Mouse (Mus musculus) hindbrain, embryonic 12.5 days (tissue): ENCODE results near the gene Fxyd6. TPM values are rescaled to one million over a fixed set of nuclear protein-coding genes. Genes with fewer than 3 reads are reported as not detected.
A peak's percentile ranks its signal among the peaks of the same experiment; 100 is the strongest.

ENCODE experiments used
- ATAC-seq: fragments of 200-750 bp; cut with Nextera tagmentation; 2 replicates; pipeline ENCODE4 v1.8.0; 2017; ENCODE audit warnings: moderate TSS enrichment; ENCODE audit not compliant: low FRiP score
- H3K27ac ChIP-seq: fragments of 300-500 bp; sonication (generic); 2 replicates; pipeline ENCODE4 v1.5.1; 2016; ENCODE audit warnings: mild to moderate bottlenecking
- H3K27me3 ChIP-seq: fragments of 300-500 bp; sonication (generic); 2 replicates; pipeline ENCODE4 v1.6.1; 2016; ENCODE audit warnings: mild to moderate bottlenecking
- H3K36me3 ChIP-seq: fragments of 300-500 bp; sonication (generic); 2 replicates; pipeline ENCODE4 v1.6.1; 2016; ENCODE audit warnings: mild to moderate bottlenecking
- H3K4me1 ChIP-seq: fragments of 300-500 bp; sonication (generic); 2 replicates; pipeline ENCODE4 v1.6.1; 2016
- H3K4me2 ChIP-seq: fragments of 300-500 bp; sonication (generic); replicated peaks from 2 replicates; pipeline ENCODE4 v1.6.1; 2016; ENCODE audit warnings: mild to moderate bottlenecking
- H3K4me3 ChIP-seq: fragments of 300-500 bp; sonication (generic); 2 replicates; pipeline ENCODE4 v1.5.1; 2016; ENCODE audit warnings: mild to moderate bottlenecking
- H3K9ac ChIP-seq: fragments of 300-500 bp; sonication (generic); 2 replicates; pipeline ENCODE4 v1.6.1; 2016; ENCODE audit warnings: mild to moderate bottlenecking, moderate library complexity
- H3K9me3 ChIP-seq: fragments of 300-500 bp; sonication (generic); replicated peaks from 2 replicates; pipeline ENCODE4 v1.6.1; 2016; ENCODE audit warnings: mild to moderate bottlenecking
- WGBS: fragments of 180-500 bp; shearing (Covaris S2); methylation state at CpG from one replicate; pipeline ENCODE4 v1.1.7; 2016; 5-methylcytosine and 5-hydroxymethylcytosine counted together
- polyA plus RNA-seq: library from polyadenylated mRNA; unstranded; fragments of >200 nt; fragmentation: Nextera tagmentation; extraction: Ambion mirVana; gene quantifications from 2 replicates; pipeline ENCODE4 v1.2.1, GENCODE M21; 2016

Gene Fxyd6
- polyA plus RNA-seq, 1 experiment from 2014 or later = 196 TPM

DNA sequence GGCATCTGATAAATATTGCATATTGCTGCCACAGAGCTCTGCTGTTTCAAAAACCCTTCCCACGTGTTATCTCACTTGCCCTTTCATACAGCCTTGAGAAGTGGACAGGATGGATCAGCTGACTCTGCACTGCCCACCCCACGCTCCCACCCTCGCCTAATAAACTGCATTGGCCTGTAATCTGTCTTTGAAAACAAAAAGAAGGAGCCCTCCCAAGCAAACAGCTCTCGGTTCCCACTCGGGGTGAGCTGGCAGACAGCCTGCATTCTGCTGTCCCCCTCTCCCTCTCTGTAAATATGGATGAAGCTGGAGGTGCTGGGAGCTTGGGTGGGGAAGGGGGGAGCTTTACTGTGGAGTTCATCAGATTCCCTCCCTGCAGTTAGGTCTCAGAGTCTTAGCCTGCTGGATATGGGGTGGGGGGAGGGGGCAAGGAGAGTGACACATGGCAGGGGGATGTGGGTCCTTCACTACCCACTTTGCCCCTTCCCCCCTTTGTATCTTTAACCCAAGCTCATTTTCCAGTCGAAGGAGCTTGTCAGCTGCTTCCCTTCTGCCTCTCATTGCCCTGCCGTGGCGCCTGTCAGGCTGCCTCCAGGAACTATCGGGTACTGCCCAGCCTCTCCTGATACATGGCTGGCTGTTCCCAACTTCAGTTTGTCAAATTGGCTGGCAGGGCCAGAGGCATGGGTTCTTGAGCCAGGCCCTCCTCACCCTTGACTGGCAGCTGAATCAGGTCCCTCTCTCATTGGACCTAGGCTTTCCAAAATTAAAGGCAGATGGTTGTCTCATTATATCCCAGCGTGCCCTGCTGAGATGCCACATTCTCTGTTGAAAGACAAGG, 10.6 kb downstream of the Fxyd6 start:
- no peak overlapping the region for H3K4me2 ChIP-seq
- no peaks in the 10 kb centered on the region for H3K27me3 ChIP-seq
- peaks cover 33% of the 10 kb centered on the region for H3K4me1 ChIP-seq
- 40% methylated on average over 10 of the region's 10 CpGs for WGBS
- H3K4me3 ChIP-seq = no peak overlapping the region
- H3K9me3 ChIP-seq = no peaks in the 10 kb centered on the region
- ATAC-seq = peak; percentile 70
- H3K27ac ChIP-seq = peak overlapping the region; percentile 75
- peaks cover 8% of the 10 kb centered on the region for H3K36me3 ChIP-seq
- no peak overlapping the region for H3K9ac ChIP-seq

DNA sequence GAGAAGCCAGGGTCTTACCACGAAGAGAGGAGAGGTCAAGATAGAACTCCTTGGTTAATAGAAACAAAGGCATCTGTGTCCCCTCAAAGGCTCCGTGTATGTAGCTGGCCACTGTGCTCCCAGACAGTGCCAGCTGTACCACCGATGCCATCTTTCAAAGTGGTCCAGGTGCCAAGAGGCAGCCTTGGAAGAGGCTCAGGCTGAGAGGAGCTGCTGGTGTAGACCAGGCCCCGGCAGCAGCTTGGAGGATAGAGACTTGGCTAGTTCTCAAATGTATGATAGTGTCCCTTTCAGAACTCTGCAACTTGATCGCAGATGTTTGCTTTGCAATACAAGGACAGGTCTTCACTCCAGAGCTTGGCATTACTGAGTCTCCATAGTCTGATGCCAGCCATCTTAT, 12.4 kb downstream of the Fxyd6 start:
- Histone ChIP-seq H3K27me3 (no peaks in the 10 kb centered on the region), H3K27ac (no peak overlapping the region), H3K36me3 (0 out of 2 replicates have a peak, but pooled peaks cover 3% of the 10 kb centered on the region), H3K4me1 (peaks cover 31% of the 10 kb centered on the region), H3K4me3 (no peak overlapping the region), H3K4me2 (no peak overlapping the region), H3K9me3 (no peaks in the 10 kb centered on the region), H3K9ac (no peak overlapping the region)
- ATAC-seq = no peak
- 80% methylated on average over 5 of the region's 5 CpGs for WGBS

DNA sequence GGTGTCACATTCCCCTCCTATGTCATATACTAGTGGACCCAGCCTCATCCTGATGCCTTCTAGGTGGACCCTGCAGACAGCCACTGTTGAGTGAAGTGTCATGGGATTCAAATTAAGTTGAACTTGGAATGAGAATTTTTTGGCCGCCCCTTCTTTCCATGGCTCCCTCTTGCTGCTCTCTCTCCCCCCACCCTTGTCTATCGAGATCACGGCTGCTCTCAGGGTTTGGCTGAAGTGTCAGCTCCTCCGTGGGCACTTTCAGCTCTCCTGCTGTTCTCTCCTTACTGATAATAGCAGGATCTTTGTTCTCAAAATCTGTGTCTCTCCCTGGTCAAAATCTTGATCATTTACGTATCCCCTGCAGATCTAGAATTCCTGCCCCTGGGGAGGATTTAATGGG, 12.8 kb downstream of the Fxyd6 start:
- no peak overlapping the region for H3K9ac ChIP-seq

DNA sequence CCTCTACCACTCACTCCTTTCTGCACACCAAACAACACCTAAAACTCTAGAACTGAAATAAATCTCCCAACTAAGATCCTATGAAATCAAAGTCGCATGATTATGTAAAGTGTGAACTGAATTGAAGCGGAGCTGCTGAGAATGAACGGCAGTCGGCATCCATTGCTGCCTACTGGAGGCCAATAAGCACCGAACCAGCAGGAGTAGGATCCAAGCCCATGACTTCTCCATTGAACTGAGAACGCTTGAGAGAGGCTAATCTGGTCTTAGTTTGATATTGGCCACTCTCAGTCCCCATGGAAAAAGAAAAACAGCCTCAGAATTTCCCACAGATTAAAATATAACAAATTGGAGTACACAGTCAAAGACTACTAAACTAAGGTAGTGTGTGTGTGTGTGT, 13.9 kb downstream of the Fxyd6 start:
- WGBS = 98% methylated on average over 6 of the region's 6 CpGs
- Histone ChIP-seq H3K4me2 (no peak overlapping the region), H3K4me1 (peaks cover 29% of the 10 kb centered on the region), H3K4me3 (no peak overlapping the region), H3K36me3 (0 out of 2 replicates have a peak, but pooled peaks cover 3% of the 10 kb centered on the region), H3K27me3 (no peaks in the 10 kb centered on the region), H3K9me3 (no peaks in the 10 kb centered on the region), H3K9ac (no peak overlapping the region), H3K27ac (no peak overlapping the region)
- no peak for ATAC-seq

More for the DNA sequence above, 12.8 kb downstream of the Fxyd6 start:
- Histone ChIP-seq H3K27ac (no peak overlapping the region), H3K36me3 (0 out of 2 replicates have a peak, but pooled peaks cover 3% of the 10 kb centered on the region), H3K4me3 (no peak overlapping the region), H3K9me3 (no peaks in the 10 kb centered on the region), H3K4me2 (no peak overlapping the region), H3K4me1 (peaks cover 29% of the 10 kb centered on the region), H3K27me3 (no peaks in the 10 kb centered on the region)
- WGBS = 83% methylated on average over 5 of the region's 5 CpGs
- ATAC-seq = no peak

GRCm38 (mm10) chr9:45386698-45387097, 16.7 kb downstream of the Fxyd6 start:
- Histone ChIP-seq H3K4me2 (no peak overlapping the region), H3K36me3 (peaks cover 3% of the 10 kb centered on the region; the same call in 1 of the 2 replicates), H3K4me3 (no peak overlapping the region), H3K9me3 (no peaks in the 10 kb centered on the region), H3K9ac (no peak overlapping the region), H3K27me3 (no peaks in the 10 kb centered on the region), H3K4me1 (peaks cover 2% of the 10 kb centered on the region; the same call in 1 of the 2 replicates), H3K27ac (no peak overlapping the region)
- no peak for ATAC-seq
- WGBS = 92% methylated on average over 5 of the region's 5 CpGs

DNA sequence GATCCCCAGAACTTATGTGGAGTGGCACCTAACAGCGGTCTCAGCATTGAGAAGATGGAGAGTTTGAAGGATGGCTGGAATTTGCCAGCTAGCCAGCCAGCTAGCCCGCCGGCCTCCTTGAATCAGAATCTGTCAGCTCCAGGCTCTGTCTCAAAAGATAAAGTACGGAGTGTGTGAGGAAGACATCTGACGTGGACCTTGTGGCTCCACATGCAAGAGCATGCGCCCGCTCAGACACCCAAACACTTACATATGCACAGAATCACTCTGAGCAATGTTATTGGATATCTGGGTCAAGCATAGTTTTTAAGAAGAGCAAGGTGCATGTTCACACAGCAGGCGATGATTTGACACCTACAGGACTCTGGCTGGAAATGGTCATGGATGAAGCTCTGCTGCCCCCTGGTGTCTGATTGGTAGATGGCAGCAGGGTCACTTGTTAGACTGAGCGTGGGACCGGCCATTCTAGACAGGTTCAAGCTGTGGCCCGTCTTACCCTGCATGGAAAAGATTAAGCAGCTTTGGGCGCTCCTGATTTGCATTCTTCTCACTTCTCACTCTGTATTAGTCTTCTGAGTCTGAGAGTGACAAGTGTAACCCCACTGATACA, 18.5 kb downstream of the Fxyd6 start:
- H3K9ac ChIP-seq = no peak overlapping the region
- H3K9me3 ChIP-seq = no peaks in the 10 kb centered on the region
- peak; percentile 64; the same call in 1 of the 2 replicates for ATAC-seq
- H3K27ac ChIP-seq = no peak overlapping the region
- peaks cover 15% of the 10 kb centered on the region for H3K36me3 ChIP-seq
- 45% methylated on average over 12 of the region's 12 CpGs for WGBS
- H3K27me3 ChIP-seq = no peaks in the 10 kb centered on the region
- H3K4me2 ChIP-seq = no peak overlapping the region
- no peak overlapping the region for H3K4me3 ChIP-seq
- peaks cover 2% of the 10 kb centered on the region; the same call in 1 of the 2 replicates for H3K4me1 ChIP-seq

DNA sequence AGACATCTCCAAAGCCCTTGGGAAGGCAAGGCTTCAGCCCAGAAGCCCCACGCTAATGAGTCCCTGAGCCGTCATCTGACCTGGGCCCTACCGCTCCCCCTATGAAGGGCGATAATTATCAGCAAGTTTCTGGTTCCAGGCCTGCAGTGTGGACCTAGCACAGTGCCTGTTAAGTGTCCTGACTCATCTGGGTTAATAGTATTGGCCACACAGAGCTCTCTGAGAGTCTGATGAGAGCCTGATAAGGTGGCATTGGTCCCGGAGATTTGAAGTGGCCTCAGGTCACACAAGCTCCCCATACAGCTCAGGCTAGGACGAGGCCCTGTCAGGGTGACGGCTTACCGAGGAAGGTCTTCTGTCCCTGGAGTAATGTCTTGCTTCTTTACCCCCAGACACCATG, 19.6 kb downstream of the Fxyd6 start:
- Histone ChIP-seq H3K36me3 (peaks cover 26% of the 10 kb centered on the region), H3K4me1 (peaks cover 2% of the 10 kb centered on the region; the same call in 1 of the 2 replicates), H3K4me3 (no peak overlapping the region), H3K9ac (no peak overlapping the region), H3K27ac (no peak overlapping the region), H3K4me2 (no peak overlapping the region), H3K27me3 (no peaks in the 10 kb centered on the region), H3K9me3 (no peaks in the 10 kb centered on the region)
- ATAC-seq = no peak
- 89% methylated on average over 8 of the region's 8 CpGs for WGBS

- no peak overlapping the region for H3K27ac ChIP-seq
- H3K9me3 ChIP-seq = no peaks in the 10 kb centered on the region
- no peak overlapping the region for H3K4me2 ChIP-seq
- H3K4me1 ChIP-seq = peaks cover 2% of the 10 kb centered on the region; the same call in 1 of the 2 replicates
- H3K4me3 ChIP-seq = no peak overlapping the region
- 80% methylated on average over 7 of the region's 7 CpGs for WGBS
- H3K36me3 ChIP-seq = peaks cover 40% of the 10 kb centered on the region
- H3K27me3 ChIP-seq = no peaks in the 10 kb centered on the region
- H3K9ac ChIP-seq = no peak overlapping the region
- no peak for ATAC-seq
Observed at GRCm38 (mm10) chr9:45391299-45391698, 21.3 kb downstream of the Fxyd6 start.

GRCm38 (mm10) chr9:45395218-45395617, 25.2 kb downstream of the Fxyd6 start:
- no peaks in the 10 kb centered on the region for H3K9me3 ChIP-seq
- WGBS = 90% methylated on average over 6 of the region's 6 CpGs
- ATAC-seq = no peak
- no peak overlapping the region for H3K4me3 ChIP-seq
- no peak overlapping the region for H3K4me2 ChIP-seq
- H3K27ac ChIP-seq = no peak overlapping the region
- no peaks in the 10 kb centered on the region for H3K4me1 ChIP-seq
- peaks cover 41% of the 10 kb centered on the region for H3K36me3 ChIP-seq
- H3K9ac ChIP-seq = no peak overlapping the region
- H3K27me3 ChIP-seq = no peaks in the 10 kb centered on the region; the same call in 1 of the 2 replicates

DNA sequence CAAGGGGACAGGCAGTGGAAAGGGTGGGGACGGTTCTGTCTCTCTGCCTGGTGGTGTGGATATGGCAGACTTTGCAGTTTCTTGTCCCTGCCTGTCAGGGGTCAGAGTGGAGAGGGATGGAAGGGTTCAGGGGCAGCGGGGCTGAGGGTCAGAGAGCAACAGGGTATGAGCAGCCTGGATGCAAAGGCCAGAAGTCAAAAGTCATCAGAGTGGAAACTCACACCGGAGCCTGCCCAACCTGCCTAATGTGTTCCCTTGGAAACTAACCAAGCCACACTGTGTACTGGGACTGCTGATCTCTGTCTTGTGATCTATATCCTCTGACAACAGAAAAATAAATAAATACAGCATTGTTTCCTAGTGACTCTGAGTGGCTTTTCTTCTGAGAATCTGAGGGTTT, 25.8 kb downstream of the Fxyd6 start:
- Histone ChIP-seq H3K4me3 (no peak overlapping the region), H3K4me1 (no peaks in the 10 kb centered on the region), H3K4me2 (no peak overlapping the region), H3K9ac (no peak overlapping the region), H3K9me3 (no peaks in the 10 kb centered on the region), H3K27me3 (no peaks in the 10 kb centered on the region; the same call in 1 of the 2 replicates), H3K27ac (no peak overlapping the region), H3K36me3 (peaks cover 41% of the 10 kb centered on the region)
- WGBS = 44% methylated on average over 3 of the region's 3 CpGs
- no peak for ATAC-seq

DNA sequence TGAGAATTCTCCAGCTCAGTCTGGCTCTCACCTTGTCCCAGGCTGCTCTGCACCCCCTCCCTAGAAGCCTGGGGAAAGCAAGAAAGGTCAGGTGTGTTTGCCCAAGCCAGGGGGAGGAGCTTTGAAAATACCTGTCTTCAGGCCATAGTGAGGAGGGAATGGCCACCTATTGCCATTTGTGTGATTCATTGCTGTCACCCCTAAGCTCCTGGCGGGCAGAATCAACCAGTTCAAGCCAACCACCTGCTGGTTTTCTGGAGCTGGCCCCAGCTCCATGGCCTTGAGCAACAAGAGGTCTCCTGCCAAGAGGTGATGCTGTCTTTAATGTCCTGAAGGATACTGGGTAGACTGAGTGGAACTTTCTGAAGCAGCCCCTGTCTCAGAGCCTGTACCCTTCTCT, 28.4 kb downstream of the Fxyd6 start:
- WGBS = 45% methylated on average over 1 of the region's 1 CpGs
- Histone ChIP-seq H3K9ac (no peak overlapping the region), H3K36me3 (peaks cover 28% of the 10 kb centered on the region), H3K27ac (no peak overlapping the region), H3K4me1 (no peaks in the 10 kb centered on the region), H3K4me3 (no peak overlapping the region), H3K9me3 (no peaks in the 10 kb centered on the region), H3K4me2 (no peak overlapping the region), H3K27me3 (peaks cover 6% of the 10 kb centered on the region)
- ATAC-seq = no peak

GRCm38 (mm10) chr9:45399434-45399833, 29.4 kb downstream of the Fxyd6 start, which contains the start of gene Fxyd2:
Fxyd2 (plus strand) TSS chr9:45399669.
- Histone ChIP-seq H3K4me1 (no peaks in the 10 kb centered on the region), H3K4me2 (no peak within 1 kb of the TSS), H3K27ac (no peak within 1 kb of the TSS), H3K9ac (no peak within 1 kb of the TSS), H3K27me3 (peaks cover 9% of the 10 kb centered on the region), H3K4me3 (no peak within 1 kb of the TSS), H3K36me3 (peaks cover 17% of the 10 kb centered on the region), H3K9me3 (no peaks in the 10 kb centered on the region)
- WGBS = 71% methylated on average over 4 of the region's 4 CpGs
- no peak for ATAC-seq
